Mouse (Mus musculus) kidney, adult 2 months (tissue): ENCODE results near the gene Smco2. TPM values are rescaled to one million over a fixed set of nuclear protein-coding genes. Genes with fewer than 3 reads are reported as not detected.

Experiments
- DNase-seq: peaks from one replicate; pipeline ENCODE4 v3.0.0; 2021
- H3K27ac ChIP-seq: fragments of 200-500 bp; 2 replicates; pipeline ENCODE4 v1.5.1; 2012; ENCODE audit warnings: low read depth, low read length, control low read depth, inconsistent platforms; ENCODE audit not compliant: insufficient read depth
- H3K27me3 ChIP-seq: fragments of 200-500 bp; replicated peaks from 2 replicates; pipeline ENCODE4 v1.6.1; 2012; ENCODE audit warnings: mild to moderate bottlenecking, moderate library complexity, low read length, inconsistent platforms; ENCODE audit not compliant: control insufficient read depth, insufficient read depth
- H3K36me3 ChIP-seq: fragments of 200-500 bp; 2 replicates; pipeline ENCODE4 v1.6.1; 2012; ENCODE audit warnings: mild to moderate bottlenecking, moderate library complexity, low read length, inconsistent platforms; ENCODE audit not compliant: control insufficient read depth, insufficient read depth
- H3K4me1 ChIP-seq: fragments of 200-500 bp; 2 replicates; pipeline ENCODE4 v1.6.1; 2011; ENCODE audit warnings: low read length; ENCODE audit not compliant: control insufficient read depth, insufficient read depth
- H3K4me3 ChIP-seq: fragments of 200-500 bp; 2 replicates; pipeline ENCODE4 v1.5.1; 2011; ENCODE audit warnings: mild to moderate bottlenecking, low read depth, low read length, control low read depth; ENCODE audit not compliant: insufficient read depth
- CTCF ChIP-seq: fragments of 200-500 bp; conservative IDR thresholded peaks from 2 replicates; pipeline ENCODE4 v1.5.1; 2011; ENCODE audit warnings: low read depth, mild to moderate bottlenecking, control low read depth, low read length, moderate library complexity, mixed read lengths; ENCODE audit not compliant: insufficient read depth, insufficient read length
- POLR2A ChIP-seq: fragments of 200-500 bp; IDR thresholded peaks from one replicate; pipeline ENCODE4 v1.6.1; 2011; ENCODE audit warnings: low read depth, low read length, control low read depth
- WGBS: fragments of 180-500 bp; shearing (Covaris S2); methylation state at CpG from one replicate; pipeline ENCODE4 v1.1.7; 2018; 5-methylcytosine and 5-hydroxymethylcytosine counted together
- polyA plus RNA-seq: library from polyadenylated mRNA; depleted of rRNA; stranded (reverse); fragments of >200 nt; gene quantifications from 2 replicates; pipeline ENCODE4 v1.2.3, GENCODE M21; 2012; rRNA removed

The Smco2 gene
- polyA plus RNA-seq: 0.11 TPM in 1 of 2 replicates, not detected in the other

DNA sequence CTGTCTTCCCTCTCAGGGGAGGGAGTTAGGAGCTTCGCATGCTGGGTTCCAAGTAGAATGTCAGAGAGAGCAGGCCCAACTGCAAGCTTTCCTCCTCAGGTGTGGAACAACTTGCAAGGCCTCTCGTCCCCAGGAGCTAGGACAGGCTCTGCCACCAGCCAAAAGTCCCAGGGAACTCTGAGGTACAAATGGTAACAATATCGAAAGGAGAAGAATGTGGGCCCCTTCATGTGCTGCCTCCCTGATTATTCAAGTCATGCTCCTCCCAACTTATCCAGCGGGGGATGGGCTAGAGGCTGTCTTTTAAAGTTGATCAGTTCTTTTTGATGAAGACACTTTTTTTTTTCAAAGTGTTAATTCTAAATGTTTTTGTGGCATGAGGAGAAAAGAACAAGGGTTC, at the start of gene Smco2:
TSS of gene Smco2 (plus strand) at position 55 of the 400 bp plus-strand sequence.
- Histone ChIP-seq H3K27me3 (no peaks in the 10 kb centered on the region), H3K4me3 (no peak within 1 kb of the TSS), H3K36me3 (no peaks in the 10 kb centered on the region), H3K27ac (no peak within 1 kb of the TSS), H3K4me1 (no peaks in the 10 kb centered on the region)
- no peak for DNase-seq
- TF ChIP-seq POLR2A (no peak), CTCF (no peak)
- WGBS: 88% methylated on average over 4 of the region's 4 CpGs

DNA sequence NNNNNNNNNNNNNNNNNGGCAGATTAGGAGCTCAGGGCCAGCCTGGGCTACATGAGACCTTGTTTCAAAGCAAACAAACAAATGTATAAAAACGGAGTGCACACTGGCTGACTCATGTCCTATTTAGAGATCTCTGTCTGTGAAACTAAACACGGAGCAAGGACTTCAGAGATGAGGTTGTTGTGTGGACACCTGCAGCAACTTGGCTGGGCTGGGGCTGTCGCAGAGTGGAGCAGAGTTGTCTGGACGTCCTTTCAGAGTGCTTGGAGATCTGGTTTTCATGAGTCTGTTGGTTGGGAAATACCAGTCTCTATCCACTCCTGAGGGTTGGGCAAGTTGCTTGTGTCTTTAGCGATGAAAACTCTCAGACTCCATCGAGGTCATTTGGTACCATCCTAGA, 39.9 kb upstream of the Smco2 start:
- TF ChIP-seq CTCF: no peak
- TF ChIP-seq POLR2A: no peak
- WGBS: 92% methylated on average over 6 of the region's 6 CpGs
- no peak overlapping the region for H3K27ac ChIP-seq
- no peaks in the 10 kb centered on the region for H3K4me1 ChIP-seq
- H3K27me3 ChIP-seq: no peaks in the 10 kb centered on the region
- DNase-seq: no peak
- no peak overlapping the region for H3K4me3 ChIP-seq
- no peaks in the 10 kb centered on the region for H3K36me3 ChIP-seq

DNA sequence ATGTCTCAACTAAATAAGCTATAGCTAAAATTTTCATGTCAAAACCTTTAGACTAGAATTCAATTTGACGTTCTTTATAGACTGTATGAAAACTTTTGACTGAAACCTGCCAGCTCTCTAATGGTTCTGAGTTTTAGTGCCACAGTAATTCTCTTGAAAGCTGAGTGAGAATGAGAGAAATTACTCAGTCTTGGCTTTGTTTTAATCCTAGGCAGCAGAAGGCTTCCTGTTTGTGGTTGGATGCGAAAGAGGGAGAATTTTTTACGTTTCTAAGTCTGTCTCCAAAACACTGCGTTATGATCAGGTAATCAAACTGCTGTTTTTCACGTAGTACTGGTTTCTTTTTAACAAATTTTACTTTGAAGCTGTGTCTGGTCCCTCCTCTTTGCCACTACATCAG, 36.9 kb upstream of the Smco2 start:
- DNase-seq: no peak
- WGBS: 89% methylated on average over 5 of the region's 5 CpGs
- TF ChIP-seq CTCF (no peak), POLR2A (no peak)
- H3K4me1 ChIP-seq: no peaks in the 10 kb centered on the region
- no peak overlapping the region for H3K4me3 ChIP-seq
- no peaks in the 10 kb centered on the region for H3K36me3 ChIP-seq
- no peaks in the 10 kb centered on the region for H3K27me3 ChIP-seq
- H3K27ac ChIP-seq: no peak overlapping the region

DNA sequence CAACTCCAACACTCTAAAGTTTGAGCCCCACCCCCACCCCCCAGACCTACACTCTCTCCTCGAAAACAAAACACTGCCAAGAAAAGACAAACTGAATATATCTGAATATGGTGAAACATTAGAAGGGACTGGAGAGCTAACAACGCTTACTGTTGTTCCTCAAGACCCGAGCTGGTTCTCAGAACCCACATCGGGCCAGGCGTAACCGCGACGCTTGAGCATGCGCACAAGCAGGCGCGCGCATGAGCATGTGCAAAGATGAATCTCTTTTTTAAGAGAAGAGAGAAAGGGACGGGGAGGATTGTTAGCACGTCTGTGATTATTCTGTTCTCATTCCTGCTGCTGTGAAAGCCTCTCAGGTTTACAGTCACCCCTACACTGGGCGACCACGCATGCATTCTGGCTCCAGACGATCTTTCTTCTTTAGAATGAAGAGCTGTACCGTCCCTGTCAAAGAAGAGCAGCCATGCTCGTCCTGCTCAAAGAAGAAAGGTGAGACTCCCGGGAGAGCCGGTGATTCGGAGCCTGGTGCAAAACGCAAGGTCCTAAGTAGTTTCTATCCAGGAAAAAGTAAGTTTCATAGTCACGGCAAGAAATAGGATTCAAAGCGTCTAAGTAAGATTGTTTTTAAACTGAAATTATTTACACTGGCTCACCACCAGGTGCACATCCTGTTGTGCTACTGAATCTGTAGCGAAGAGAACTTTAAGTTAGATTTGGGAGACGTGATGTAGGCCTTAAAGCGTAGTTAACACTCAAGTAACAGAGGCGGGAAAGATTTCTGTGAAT, 29.5 kb upstream of the Smco2 start:
- no peak for DNase-seq
- 59% methylated on average over 29 of the region's 29 CpGs for WGBS
- Histone ChIP-seq H3K27me3 (no peaks in the 10 kb centered on the region), H3K27ac (no peak overlapping the region), H3K36me3 (no peaks in the 10 kb centered on the region), H3K4me3 (no peak overlapping the region), H3K4me1 (no peaks in the 10 kb centered on the region)
- TF ChIP-seq CTCF: no peak
- TF ChIP-seq POLR2A: no peak

DNA sequence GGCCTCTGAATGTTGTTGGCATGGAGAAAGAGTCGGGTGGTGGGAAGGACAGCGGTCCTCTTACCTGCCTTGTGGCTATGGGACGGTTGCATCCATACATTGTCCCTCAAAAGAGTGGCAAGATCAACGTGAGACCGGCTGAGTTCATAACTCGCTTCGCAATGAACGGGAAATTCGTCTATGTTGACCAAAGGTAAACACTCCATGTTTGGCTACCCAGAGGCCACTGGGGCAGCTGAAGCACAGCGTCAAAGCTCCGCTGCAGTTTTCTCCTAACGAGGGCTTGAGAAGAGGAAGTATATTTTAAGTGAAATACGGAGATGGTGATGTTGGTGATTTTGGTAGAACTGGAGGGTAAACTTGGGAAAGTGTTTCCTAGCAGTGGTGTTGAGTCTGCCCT, 27.9 kb upstream of the Smco2 start:
- no peak for DNase-seq
- H3K27me3 ChIP-seq: no peaks in the 10 kb centered on the region
- no peak overlapping the region for H3K4me3 ChIP-seq
- 90% methylated on average over 13 of the region's 13 CpGs for WGBS
- TF ChIP-seq CTCF (no peak), POLR2A (no peak)
- H3K27ac ChIP-seq: no peak overlapping the region
- no peaks in the 10 kb centered on the region for H3K36me3 ChIP-seq
- no peaks in the 10 kb centered on the region for H3K4me1 ChIP-seq

DNA sequence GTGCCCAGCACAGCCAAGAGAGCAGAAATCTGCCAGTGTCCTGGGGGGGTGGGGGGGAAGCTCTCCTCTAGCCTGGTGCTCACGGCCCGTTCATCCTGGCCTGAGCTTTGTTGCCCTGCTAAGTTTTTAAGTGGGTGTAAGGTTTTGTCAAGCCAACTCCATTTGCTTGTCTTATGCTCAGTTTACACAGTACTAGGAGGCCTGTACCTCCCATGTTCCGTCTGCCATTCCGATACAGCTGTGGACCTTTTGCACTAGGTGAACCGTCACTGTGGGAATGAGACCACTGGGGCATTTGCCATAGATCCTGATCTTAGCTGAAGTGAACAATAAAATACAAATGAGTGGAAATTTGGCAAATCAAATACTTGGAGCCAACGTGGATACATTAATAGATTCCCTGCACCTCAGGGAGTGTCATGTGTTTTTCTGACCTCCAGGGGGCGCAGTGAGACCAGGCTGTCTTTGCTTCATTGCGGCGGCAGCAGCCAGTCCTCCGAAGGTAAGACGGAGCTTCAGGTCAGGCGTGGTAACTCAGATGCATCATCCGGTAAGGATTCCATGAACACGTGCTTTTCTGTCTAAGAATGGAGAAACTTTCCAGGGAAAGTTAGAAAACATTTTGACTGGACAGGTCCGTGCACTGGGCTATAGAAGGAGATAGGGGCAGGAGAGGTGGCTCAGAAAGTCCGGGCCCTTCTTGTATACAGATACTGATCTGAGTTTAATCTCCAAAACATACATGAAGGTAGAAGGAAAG, 25.0 kb upstream of the Smco2 start:
- WGBS: 37% methylated on average over 16 of the region's 16 CpGs
- H3K4me3 ChIP-seq: no peak overlapping the region
- no peak overlapping the region for H3K27ac ChIP-seq
- no peaks in the 10 kb centered on the region for H3K4me1 ChIP-seq
- DNase-seq: peak; percentile 73
- no peaks in the 10 kb centered on the region for H3K27me3 ChIP-seq
- no peaks in the 10 kb centered on the region for H3K36me3 ChIP-seq
- TF ChIP-seq CTCF (peak; percentile 94), POLR2A (no peak)

DNA sequence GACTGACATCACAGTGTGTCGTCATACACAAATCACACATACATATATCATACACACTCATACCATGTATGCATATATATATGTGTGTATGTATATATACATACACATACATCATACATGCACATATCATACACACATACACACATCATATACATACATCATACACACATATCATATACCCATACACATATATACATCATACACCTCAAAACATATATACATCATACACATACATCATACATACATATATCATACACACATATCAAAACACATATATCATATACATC, 24.5 kb upstream of the Smco2 start:
- no peak for TF ChIP-seq CTCF
- no peak for TF ChIP-seq POLR2A
- Histone ChIP-seq H3K36me3 (no peaks in the 10 kb centered on the region), H3K27me3 (no peaks in the 10 kb centered on the region), H3K4me1 (no peaks in the 10 kb centered on the region), H3K4me3 (no peak overlapping the region), H3K27ac (no peak overlapping the region)
- no peak for DNase-seq
- WGBS: 79% methylated on average over 1 of the region's 1 CpGs

DNA sequence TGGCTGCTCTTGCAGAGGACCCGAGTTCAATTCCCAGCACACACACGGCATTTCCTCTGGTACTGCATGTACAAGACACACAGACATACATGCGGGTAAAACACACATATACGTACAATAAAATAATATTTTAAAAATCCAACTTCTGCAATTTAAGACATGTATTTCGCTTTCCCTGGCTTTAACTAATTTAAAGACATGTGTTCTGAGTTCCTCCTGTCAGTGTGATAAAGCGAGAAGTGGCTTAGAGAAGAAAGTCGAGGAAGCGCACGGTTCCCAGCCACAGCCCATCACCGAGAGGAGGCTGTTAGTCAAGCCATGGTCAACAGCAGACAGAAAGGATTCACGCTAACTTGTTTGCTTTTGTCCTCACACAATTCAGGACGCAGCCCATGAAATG, 18.6 kb upstream of the Smco2 start:
- Histone ChIP-seq H3K27ac (no peak overlapping the region), H3K36me3 (no peaks in the 10 kb centered on the region), H3K4me3 (no peak overlapping the region), H3K4me1 (no peaks in the 10 kb centered on the region), H3K27me3 (no peaks in the 10 kb centered on the region)
- no peak for TF ChIP-seq POLR2A
- no peak for TF ChIP-seq CTCF
- DNase-seq: no peak
- 95% methylated on average over 12 of the region's 12 CpGs for WGBS
